Mouse (Mus musculus): ENCODE measurements around the gene Unk.
A peak's percentile ranks its signal among the peaks of the same experiment; 100 is the strongest.

Unk gene

DNA sequence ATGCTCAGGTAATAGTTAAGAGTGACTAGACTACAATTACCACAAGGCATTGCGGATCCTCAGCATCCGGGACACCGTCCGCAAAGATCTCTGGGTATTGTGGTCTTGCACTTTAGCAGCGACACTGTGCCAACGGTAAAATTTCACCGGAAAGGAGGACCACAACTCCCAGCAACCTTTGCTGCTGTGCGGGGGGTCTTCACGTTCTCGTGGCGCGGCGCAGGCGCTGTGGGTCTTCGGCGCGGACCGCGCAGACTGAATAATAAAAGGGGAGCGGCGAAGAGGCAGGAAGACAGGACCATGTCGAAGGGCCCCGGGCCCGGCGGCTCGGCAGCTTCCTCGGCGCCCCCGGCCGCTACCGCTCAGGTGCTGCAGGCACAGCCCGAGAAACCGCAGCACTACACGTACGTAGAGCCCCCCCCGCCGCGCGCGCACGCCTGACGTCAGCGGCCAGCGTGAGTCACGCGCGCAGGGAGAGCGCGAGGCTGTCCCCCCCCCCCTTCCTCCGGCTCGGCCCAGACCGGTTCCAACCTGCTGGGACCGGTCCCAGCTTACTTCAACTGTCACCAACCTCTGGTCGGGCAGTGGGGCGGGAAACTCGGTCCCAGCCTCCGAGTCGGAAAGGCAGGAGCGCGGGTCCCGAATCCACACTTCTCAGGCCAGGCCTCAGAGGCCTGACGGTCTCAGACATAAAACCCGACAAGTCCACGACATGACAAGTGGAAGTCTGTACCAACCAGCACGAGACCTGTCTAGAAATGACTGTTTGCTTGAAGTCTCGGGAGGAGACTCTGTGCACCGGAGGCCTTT is at the start of gene Unk:
Gene Unk, plus strand, starts transcription at position 235 of the 810 bp plus-strand sequence.
- DNase-seq, result peak; percentile 98

GRCm38 (mm10) chr11:115982472-115982871 is 47.6 kb upstream of the Unk start:
- DNase-seq, result no peak

DNA sequence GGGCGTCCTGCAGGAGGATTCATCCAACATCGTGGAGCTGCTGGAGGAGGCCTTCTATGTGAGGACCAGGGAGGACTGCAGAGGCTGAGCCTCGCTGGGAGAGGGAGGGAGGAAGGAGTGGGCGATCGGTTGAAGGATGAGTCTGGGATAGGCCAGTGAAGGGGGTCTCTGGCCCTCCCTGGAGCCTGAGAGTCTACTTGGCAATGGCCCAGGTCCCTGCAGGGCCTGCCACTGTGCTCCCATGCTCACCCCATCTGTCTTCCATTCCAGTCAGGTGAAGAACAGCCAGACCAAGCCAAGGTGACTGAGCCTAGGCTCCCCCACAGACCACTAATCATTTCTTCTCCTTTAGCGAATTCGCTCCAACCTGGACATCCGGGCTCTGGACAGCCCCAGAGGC is 46.8 kb upstream of the Unk start:
- DNase-seq, result no peak

DNA sequence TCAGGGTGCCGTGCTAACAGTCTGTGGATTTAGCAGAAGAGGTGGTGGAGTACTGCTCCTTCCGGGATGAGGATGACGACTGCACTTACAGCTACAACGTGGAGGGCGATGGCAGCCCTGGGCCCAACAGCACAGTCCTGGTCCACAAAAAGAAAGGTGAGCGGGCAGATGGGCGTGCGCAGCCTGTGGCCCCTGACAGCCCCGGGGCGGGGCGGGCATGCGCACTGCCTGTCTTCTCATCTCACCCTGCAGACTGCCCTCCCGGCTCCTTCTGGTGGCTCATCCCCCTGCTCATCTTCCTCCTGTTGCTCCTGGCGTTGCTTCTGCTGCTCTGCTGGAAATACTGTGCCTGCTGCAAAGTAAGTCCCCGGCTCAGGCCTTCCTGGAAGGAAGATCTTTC is 40.4 kb upstream of the Unk start:
- DNase-seq, result no peak

- no peak for DNase-seq
Measured at GRCm38 (mm10) chr11:115992098-115992497, 38.0 kb upstream of the Unk start.

DNA sequence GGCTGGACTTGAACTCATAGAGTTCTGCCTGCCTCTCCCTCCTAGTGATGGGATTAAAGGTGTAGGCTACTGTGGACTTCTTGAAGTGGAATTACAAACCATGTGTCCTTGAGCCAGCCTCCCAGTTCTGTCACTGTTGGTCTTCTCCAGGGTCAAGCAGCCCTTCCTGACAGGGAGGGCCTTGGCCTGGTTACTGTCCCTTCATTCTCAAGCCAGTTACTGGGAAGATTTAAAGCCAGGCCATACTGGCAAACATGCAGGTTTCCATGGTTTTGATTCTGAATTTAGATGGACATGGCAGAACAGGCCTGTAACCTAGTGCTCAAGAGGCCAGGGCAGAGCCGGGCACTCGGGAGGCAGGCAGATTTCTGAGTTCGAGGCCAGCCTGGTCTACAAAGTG is 34.9 kb upstream of the Unk start:
- no peak for DNase-seq

DNA sequence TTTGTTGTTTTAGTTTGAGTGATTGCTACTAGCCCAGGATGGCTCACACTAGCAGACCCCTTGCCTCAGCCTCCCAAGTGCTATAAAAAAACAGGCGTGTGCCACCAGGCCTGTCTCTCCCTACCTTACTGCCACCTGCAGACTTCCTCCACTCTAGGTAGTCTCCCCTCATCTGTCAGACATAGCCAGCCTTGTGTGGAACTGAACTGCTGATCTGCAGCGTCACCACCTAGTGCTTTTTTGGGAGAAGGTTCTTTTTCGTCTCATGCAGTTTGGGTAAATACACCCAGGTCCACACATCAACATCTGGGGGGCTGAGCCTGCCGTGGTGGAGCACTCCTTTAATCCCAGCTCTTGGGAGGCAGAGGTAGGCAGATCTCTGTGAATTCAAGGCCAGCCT is 33.1 kb upstream of the Unk start:
- no peak for DNase-seq

DNA sequence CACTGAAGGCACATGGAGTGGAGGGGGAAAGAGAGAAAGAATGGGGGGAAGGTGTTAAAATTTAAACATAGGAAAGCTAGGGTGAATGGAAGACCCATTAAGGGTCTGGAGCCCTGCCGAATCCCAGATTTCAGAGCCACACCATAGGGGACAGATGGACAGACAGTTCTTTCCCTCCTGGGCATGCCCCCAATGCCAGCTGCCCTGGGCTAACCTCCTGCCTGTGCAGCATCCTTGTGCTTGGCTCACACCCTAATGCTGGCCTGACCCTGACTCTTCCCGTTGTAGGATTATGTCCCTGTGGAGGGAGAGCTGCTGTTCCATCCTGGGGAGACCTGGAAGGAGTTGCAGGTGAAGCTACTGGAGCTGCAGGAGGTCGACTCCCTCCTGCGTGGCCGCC is 32.5 kb upstream of the Unk start:
- DNase-seq, result no peak

DNA sequence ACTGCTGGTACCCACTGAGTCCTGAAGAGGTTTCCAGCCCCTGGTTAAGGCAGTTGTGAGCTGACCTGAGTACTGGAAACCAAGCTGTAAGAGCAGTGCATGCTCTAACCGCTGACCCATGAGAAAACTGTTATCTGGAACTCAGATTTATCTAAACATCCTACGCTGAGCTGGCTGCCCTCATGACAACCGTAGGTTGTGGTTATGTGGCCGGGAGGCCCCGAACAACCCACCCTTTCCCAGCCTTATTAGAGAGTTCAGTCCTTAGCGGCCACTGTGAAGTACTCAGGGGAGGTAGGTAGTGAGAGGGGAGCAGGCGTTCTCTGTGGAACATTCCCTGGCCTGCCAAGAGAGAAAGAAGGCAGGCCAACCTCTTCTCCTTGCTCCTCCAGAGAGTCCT is 31.1 kb upstream of the Unk start:
- no peak for DNase-seq

DNA sequence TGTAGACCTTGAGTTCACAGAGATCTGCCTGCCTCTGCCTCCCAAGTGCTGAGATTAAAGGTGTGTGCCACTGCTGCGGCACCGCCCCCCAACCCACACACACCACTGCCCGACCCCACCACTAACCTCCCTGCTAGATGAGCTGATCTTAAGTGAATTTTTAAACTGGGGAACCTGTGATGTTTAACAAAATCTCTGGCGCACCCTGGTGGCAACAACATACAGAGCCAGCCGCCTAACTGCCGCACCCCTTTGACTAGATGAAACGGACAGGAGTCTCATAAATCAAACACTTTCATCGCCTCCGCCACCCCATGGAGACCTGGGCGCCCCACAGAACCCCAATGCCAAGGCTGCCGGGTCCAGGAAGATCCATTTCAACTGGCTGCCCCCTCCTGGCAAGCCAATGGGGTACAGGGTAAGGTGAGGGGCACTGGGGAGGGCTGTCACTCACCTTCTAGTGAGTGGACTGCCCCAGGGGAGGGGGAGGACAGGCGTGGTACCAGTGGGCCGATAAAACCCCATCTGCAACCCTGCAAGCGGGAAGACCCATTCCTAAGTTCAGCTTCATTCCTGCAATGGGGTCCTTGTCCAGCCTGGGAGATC is 30.5 kb upstream of the Unk start:
- DNase-seq, result peak; percentile 61

- no peak for DNase-seq
Measured at GRCm38 (mm10) chr11:116000607-116001006, 29.5 kb upstream of the Unk start.

DNA sequence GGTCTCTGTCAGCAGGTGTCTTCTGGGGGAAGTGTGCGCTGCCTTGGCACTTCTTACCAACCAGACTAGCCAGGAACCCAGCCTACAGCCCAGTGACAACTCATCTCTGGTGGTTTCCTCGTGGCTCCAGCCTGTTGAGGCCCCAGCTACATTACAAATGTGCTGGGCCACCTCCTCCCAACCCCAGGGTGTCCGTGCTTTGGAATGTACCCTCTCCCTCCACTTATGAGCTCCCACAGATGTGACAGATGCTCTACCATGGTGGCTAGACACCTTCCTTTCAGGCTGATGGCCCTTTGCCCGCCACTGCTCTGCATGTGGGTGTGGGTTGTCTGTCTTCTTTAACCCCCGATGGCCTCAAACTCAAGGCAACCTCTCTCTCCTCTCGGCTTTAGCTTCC is 28.4 kb upstream of the Unk start:
- no peak for DNase-seq

- no peak for DNase-seq
Measured at GRCm38 (mm10) chr11:116002894-116003293, 27.2 kb upstream of the Unk start.

DNA sequence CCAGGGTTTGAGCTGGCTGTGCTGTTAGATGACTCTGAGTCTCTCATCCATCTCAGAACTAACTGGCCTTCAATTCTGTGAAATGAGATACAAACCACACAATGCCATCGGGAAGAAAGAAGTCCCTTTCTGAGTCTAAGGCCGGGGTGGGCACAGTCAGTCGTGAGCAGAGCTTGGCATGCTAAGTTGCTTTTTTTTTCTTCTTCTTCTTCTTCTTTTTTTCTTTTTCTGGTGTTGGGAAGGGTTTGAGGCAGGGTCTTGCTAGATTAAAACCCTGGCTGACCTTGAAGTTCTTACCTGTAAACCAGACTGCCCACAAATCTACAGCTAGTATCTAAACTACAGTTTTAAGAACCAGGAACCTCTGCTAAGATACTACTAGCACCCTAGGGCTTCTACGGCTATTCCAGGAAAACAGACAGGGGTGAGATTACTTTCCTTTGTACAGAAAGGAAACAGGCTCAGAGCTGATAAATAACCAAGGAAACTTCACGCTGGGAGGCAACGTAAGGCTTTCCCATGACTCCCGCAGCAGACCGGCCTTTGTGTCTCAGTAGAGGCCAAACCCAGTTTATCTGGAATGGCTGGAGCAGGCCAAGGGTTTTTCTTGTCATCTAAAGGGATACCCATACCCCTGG is 25.8 kb upstream of the Unk start:
- DNase-seq, result no peak

GRCm38 (mm10) chr11:116004840-116005700 is 25.1 kb upstream of the Unk start:
- peak; percentile 61 for DNase-seq

DNA sequence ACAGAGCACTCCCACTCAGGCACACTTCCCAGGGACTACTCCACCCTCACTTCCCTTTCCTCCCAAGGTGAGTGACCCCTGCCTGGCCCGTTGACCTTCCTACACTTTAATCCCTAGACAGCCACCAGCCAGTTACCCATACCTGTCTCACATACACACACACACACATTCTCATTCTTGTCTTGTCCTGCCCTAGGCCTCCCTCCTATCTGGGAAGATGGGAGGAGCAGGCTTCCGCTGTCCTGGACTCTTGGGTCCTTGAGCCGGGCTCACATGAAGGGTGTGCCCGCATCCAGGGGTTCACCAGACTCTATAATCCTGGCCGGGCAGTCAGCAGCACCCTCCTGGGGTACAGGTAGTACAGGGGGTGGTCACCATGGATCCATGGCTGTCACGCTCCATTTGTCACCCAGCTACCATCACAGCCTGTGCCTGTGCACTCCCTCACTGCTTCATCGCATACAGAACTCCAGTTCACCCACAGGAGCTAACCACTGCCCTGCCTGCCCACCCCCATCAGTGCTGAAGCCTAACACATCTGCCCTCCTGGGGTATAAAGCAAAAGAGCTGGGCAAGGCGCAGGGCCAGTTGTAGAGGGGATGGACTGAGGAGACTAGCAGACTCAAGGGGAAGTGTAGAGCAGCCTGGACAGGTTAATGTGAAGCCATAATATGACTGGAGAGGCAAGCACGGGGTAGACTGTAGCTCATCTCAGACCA is 24.3 kb upstream of the Unk start:
- DNase-seq, result no peak

GRCm38 (mm10) chr11:116007095-116007850 is 22.8 kb upstream of the Unk start:
- DNase-seq, result no peak

DNA sequence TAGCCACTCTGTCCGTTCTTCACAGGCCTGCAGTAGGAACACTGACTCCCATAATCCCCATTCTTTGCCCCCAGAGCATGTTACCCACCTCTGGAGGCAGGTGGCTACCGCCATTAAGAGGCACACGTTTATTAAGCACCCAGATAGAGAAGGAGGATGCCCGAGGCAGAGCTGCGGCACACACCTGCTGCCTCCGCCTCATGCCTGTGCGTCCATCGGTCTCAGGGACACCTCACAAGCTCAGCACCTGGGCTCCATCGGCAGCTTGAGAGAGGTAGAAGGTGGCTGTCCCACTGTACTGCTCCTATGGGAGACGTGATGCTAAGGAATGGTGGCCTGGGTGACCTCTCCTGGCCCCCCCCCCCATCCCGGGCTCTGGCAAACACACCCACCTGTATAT is 21.7 kb upstream of the Unk start:
- no peak for DNase-seq

- DNase-seq, result no peak
Measured at GRCm38 (mm10) chr11:116008832-116009375, 21.2 kb upstream of the Unk start.

- DNase-seq, result no peak
Measured at GRCm38 (mm10) chr11:116009661-116010060, 20.5 kb upstream of the Unk start.

DNA sequence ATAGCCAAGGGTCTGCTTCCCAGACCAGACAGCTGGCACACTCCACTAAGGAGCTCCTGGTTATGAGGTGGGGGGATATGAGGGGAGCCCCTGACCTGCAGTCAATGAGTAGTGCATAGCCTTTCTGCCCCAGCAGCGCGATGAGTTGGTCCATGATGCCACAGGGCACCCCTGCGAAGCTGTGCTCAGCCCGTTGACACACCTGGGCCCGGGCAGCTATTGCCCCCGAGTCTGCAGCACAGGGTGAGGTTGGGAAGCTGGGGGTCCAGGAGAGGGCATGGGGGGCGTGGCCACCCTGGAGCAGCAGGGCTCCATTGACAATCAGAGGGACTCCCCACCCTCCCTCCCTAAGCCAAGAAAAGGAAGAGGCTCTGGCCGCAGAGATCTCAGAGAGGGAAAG is 20.0 kb upstream of the Unk start:
- no peak for DNase-seq
